Mouse (Mus musculus): ENCODE data around the gene 2200002D01Rik.
A peak's percentile ranks its signal among the peaks of the same experiment; 100 is the strongest.

GRCm38 (mm10) chr7:29247706-29248105 is 560 bp downstream of the 2200002D01Rik start:
- TF ChIP-seq MAX (IDR thresholded peaks at IDR 0.05; ENCODE audit: low read depth) (no peak), E2F4 (IDR thresholded peaks at IDR 0.05; ENCODE audit: insufficient read depth) (no peak), POLR2A (IDR thresholded peaks at IDR 0.05; ENCODE audit: insufficient read length, low read depth) (peak; percentile 16), SRF (IDR thresholded peaks at IDR 0.05; ENCODE audit: control insufficient read depth, insufficient read length, low read depth) (no peak), USF1 (IDR thresholded peaks at IDR 0.05; ENCODE audit: low read depth) (no peak), TCF12 (IDR thresholded peaks at IDR 0.05; ENCODE audit: insufficient read depth, poor library complexity, severe bottlenecking) (no peak), CEBPB (IDR thresholded peaks at IDR 0.05; ENCODE audit: insufficient read depth, poor library complexity, severe bottlenecking) (no peak), MYOG (IDR thresholded peaks at IDR 0.05; ENCODE audit: control insufficient read depth in 1 of 3, insufficient read depth in 1 of 3, insufficient read length in 2 of 3, low read depth in 2 of 3) (no peak), MYOD1 (IDR thresholded peaks at IDR 0.05; ENCODE audit: control insufficient read depth in 1 of 3, insufficient read length in 2 of 3, low read depth in 2 of 3) (no peak), POLR2AphosphoS2 (IDR thresholded peaks at IDR 0.05; ENCODE audit: insufficient read length, low read depth) (no peak)
